Mouse (Mus musculus): Measurements from ENCODE around the gene Bscl2. TPM values are rescaled to one million over a fixed set of nuclear protein-coding genes. Genes with fewer than 3 reads are reported as not detected.

The Bscl2 gene
- 10 to 100 TPM; 15.9 to 17.8 TPM for total RNA-seq (2021)
- long read RNA-seq, experiment 1, transcript Bscl2-210 (12 exons, 1,962 nt), result major isoform, 6 of 11 reads
- long read RNA-seq, experiment 1, partial matches to known transcripts, result 0 of 11 reads
- long read RNA-seq, experiment 1, other reads (novel, unspliced or antisense), result 1 of 11 reads
- long read RNA-seq, experiment 2, transcript Bscl2-210 (12 exons, 1,962 nt), result major isoform, 14 of 22 reads
- long read RNA-seq, experiment 2, partial matches to known transcripts, result 5 of 22 reads
- long read RNA-seq, experiment 2, other reads (novel, unspliced or antisense), result 1 of 22 reads

- intact Hi-C loops (cut with DNase I), result no loop called here
- peak; percentile 68 to 83 for DNase-seq
Observed at GRCm38 (mm10) chr19:8837251-8837791, at the start of gene Bscl2. Gene Bscl2, plus strand, starts transcription at chr19:8837467.

GRCm38 (mm10) chr19:8788521-8788920, 48.7 kb upstream of the Bscl2 start:
- DNase-seq, result no peak
- intact Hi-C loops (cut with DNase I), result no loop called here

- intact Hi-C loops (cut with DNase I), result no loop called here
Observed at GRCm38 (mm10) chr19:8789171-8789570, 48.1 kb upstream of the Bscl2 start.

GRCm38 (mm10) chr19:8790171-8790570, 47.1 kb upstream of the Bscl2 start:
- intact Hi-C loops (cut with DNase I), result no loop called here
- DNase-seq, result no peak

More at GRCm38 (mm10) chr19:8789171-8789570, 48.1 kb upstream of the Bscl2 start:
- DNase-seq, result no peak

- intact Hi-C loops (cut with DNase I), result no loop called here
- peak; percentile 84 to 87 for DNase-seq
Observed at GRCm38 (mm10) chr19:8798264-8798946, 38.9 kb upstream of the Bscl2 start, which contains the start of gene Polr2g. Gene Polr2g, minus strand, starts transcription at chr19:8798577.

GRCm38 (mm10) chr19:8798947-8799315, 38.3 kb upstream of the Bscl2 start:
- intact Hi-C loops (cut with DNase I), result no loop called here

GRCm38 (mm10) chr19:8802130-8802821, 35.0 kb upstream of the Bscl2 start, which contains the start of gene Zbtb3:
Gene Zbtb3, plus strand, starts transcription at chr19:8802555.
- intact Hi-C loops (cut with DNase I), result no loop called here
- peak; percentile 87 to 90 for DNase-seq

More at GRCm38 (mm10) chr19:8798947-8799315, 38.3 kb upstream of the Bscl2 start:
- no peak for DNase-seq

- DNase-seq, result no peak
- intact Hi-C loops (cut with DNase I), result no loop called here
Observed at GRCm38 (mm10) chr19:8803204-8803780, 34.0 kb upstream of the Bscl2 start.

GRCm38 (mm10) chr19:8803879-8804660, 33.2 kb upstream of the Bscl2 start:
- intact Hi-C loops (cut with DNase I), result no loop called here
- no peak for DNase-seq

GRCm38 (mm10) chr19:8806810-8807209, 30.5 kb upstream of the Bscl2 start:
- intact Hi-C loops (cut with DNase I), result no loop called here
- DNase-seq, result no peak

- DNase-seq, result no peak
- intact Hi-C loops (cut with DNase I), result no loop called here
Observed at GRCm38 (mm10) chr19:8815812-8816211, 21.5 kb upstream of the Bscl2 start.

GRCm38 (mm10) chr19:8817001-8817400, 20.3 kb upstream of the Bscl2 start:
- intact Hi-C loops (cut with DNase I), result no loop called here

GRCm38 (mm10) chr19:8818301-8818798, 18.9 kb upstream of the Bscl2 start:
- no peak for DNase-seq
- intact Hi-C loops (cut with DNase I), result no loop called here

More at GRCm38 (mm10) chr19:8817001-8817400, 20.3 kb upstream of the Bscl2 start:
- DNase-seq, result no peak

GRCm38 (mm10) chr19:8818801-8819595, 18.3 kb upstream of the Bscl2 start, which contains the start of gene Ttc9c:
Gene Ttc9c, minus strand, starts transcription at chr19:8819333.
- peak; percentile 89 to 91 for DNase-seq
- intact Hi-C loops (cut with DNase I), result no loop called here

- peak; percentile 97 for DNase-seq
- intact Hi-C loops (cut with DNase I), result no loop called here
Observed at GRCm38 (mm10) chr19:8819596-8820423, 17.5 kb upstream of the Bscl2 start, which contains the start of gene Hnrnpul2. Gene Hnrnpul2, plus strand, starts transcription at chr19:8820010.

GRCm38 (mm10) chr19:8820424-8820956, 16.8 kb upstream of the Bscl2 start:
- DNase-seq, result peak in 1 of 2 experiments; percentile 29
- intact Hi-C loops (cut with DNase I), result no loop called here

- intact Hi-C loops (cut with DNase I), result no loop called here
- DNase-seq, result no peak
Observed at GRCm38 (mm10) chr19:8821146-8821545, 16.1 kb upstream of the Bscl2 start.

All from gastrocnemius, postnatal 36 days (tissue).